Mouse (Mus musculus) heart, embryonic 12.5 days (tissue): Measurements from ENCODE around the gene Trim47. TPM values are rescaled to one million over a fixed set of nuclear protein-coding genes. Genes with fewer than 3 reads are reported as not detected.
A peak's percentile ranks its signal among the peaks of the same experiment; 100 is the strongest.

Source experiments
- ATAC-seq: fragments of 200-750 bp; cut with Nextera tagmentation; 2 replicates; pipeline ENCODE4 v1.8.0; 2017; ENCODE audit warnings: moderate TSS enrichment, moderate library complexity; ENCODE audit not compliant: insufficient number of reproducible peaks, low FRiP score
- H3K27ac ChIP-seq: fragments of 300-500 bp; sonication (generic); 2 replicates; pipeline ENCODE4 v1.5.1; 2016; ENCODE audit warnings: mild to moderate bottlenecking, moderate library complexity; ENCODE audit not compliant: poor library complexity, severe bottlenecking
- H3K27me3 ChIP-seq: fragments of 300-500 bp; sonication (generic); replicated peaks from 2 replicates; pipeline ENCODE4 v1.6.1; 2016; ENCODE audit warnings: mild to moderate bottlenecking, moderate library complexity
- H3K36me3 ChIP-seq: fragments of 300-500 bp; sonication (generic); 2 replicates; pipeline ENCODE4 v1.6.1; 2016; ENCODE audit warnings: mild to moderate bottlenecking, moderate library complexity
- H3K4me1 ChIP-seq: fragments of 300-500 bp; sonication (generic); replicated peaks from 2 replicates; pipeline ENCODE4 v1.6.1; 2016; ENCODE audit warnings: mild to moderate bottlenecking
- H3K4me2 ChIP-seq: fragments of 300-500 bp; sonication (generic); 2 replicates; pipeline ENCODE4 v1.6.1; 2016; ENCODE audit warnings: mild to moderate bottlenecking, moderate library complexity
- H3K4me3 ChIP-seq: fragments of 300-500 bp; sonication (generic); 2 replicates; pipeline ENCODE4 v1.5.1; 2016; ENCODE audit warnings: mild to moderate bottlenecking
- H3K9ac ChIP-seq: fragments of 300-500 bp; sonication (generic); 2 replicates; pipeline ENCODE4 v1.6.1; 2016; ENCODE audit warnings: mild to moderate bottlenecking, moderate library complexity
- H3K9me3 ChIP-seq: fragments of 300-500 bp; sonication (generic); replicated peaks from 2 replicates; pipeline ENCODE4 v1.6.1; 2016; ENCODE audit warnings: mild to moderate bottlenecking, moderate library complexity
- WGBS: fragments of 180-500 bp; shearing (Covaris S2); methylation state at CpG from one replicate; pipeline ENCODE4 v1.1.7; 2016; 5-methylcytosine and 5-hydroxymethylcytosine counted together
- polyA plus RNA-seq: library from polyadenylated mRNA; unstranded; fragments of >200 nt; fragmentation: Nextera tagmentation; extraction: Ambion mirVana; gene quantifications from 2 replicates; pipeline ENCODE4 v1.2.1, GENCODE M21; 2016

Gene Trim47
- polyA plus RNA-seq, 1 experiment from 2014 or later, result 54.8 TPM

- Histone ChIP-seq H3K27ac (peak overlapping the region; percentile 74), H3K36me3 (peaks cover 10% of the 10 kb centered on the region), H3K27me3 (0 out of 2 replicates have a peak, but pooled peaks cover 3% of the 10 kb centered on the region), H3K4me3 (peak overlapping the region; percentile 83), H3K9ac (peak overlapping the region; percentile 96), H3K9me3 (no peaks in the 10 kb centered on the region), H3K4me1 (peaks cover 73% of the 10 kb centered on the region), H3K4me2 (peak overlapping the region; percentile 89)
- no peak for ATAC-seq
- WGBS, result 35% methylated on average over 14 of the region's 14 CpGs
Observed at GRCm38 (mm10) chr11:116106963-116107776, 19.8 kb downstream of the Trim47 start.

GRCm38 (mm10) chr11:116106154-116106962, 20.7 kb downstream of the Trim47 start:
- ATAC-seq, result no peak
- Histone ChIP-seq H3K9ac (peak overlapping the region; percentile 96), H3K4me2 (peak overlapping the region; percentile 89), H3K4me3 (0 out of 2 replicates have a peak overlapping the region, but pooled peaks have one; percentile 83), H3K27ac (peak overlapping the region; percentile 6; the same call in 1 of the 2 replicates), H3K27me3 (0 out of 2 replicates have a peak, but pooled peaks cover 3% of the 10 kb centered on the region), H3K9me3 (no peaks in the 10 kb centered on the region), H3K4me1 (peaks cover 81% of the 10 kb centered on the region), H3K36me3 (peaks cover 10% of the 10 kb centered on the region)
- WGBS, result 31% methylated on average over 32 of the region's 32 CpGs

GRCm38 (mm10) chr11:116105065-116105464, 21.9 kb downstream of the Trim47 start:
- Histone ChIP-seq H3K9ac (no peak overlapping the region), H3K4me1 (peaks cover 89% of the 10 kb centered on the region), H3K9me3 (no peaks in the 10 kb centered on the region), H3K27ac (peak overlapping the region; percentile 98), H3K27me3 (0 out of 2 replicates have a peak, but pooled peaks cover 3% of the 10 kb centered on the region), H3K4me2 (no peak overlapping the region), H3K36me3 (peaks cover 10% of the 10 kb centered on the region), H3K4me3 (no peak overlapping the region)
- no peak for ATAC-seq
- WGBS, result 82% methylated on average over 2 of the region's 2 CpGs

GRCm38 (mm10) chr11:116104006-116104646, 22.9 kb downstream of the Trim47 start:
- H3K36me3 ChIP-seq, result peaks cover 10% of the 10 kb centered on the region
- 0 out of 2 replicates have a peak, but pooled peaks cover 3% of the 10 kb centered on the region for H3K27me3 ChIP-seq
- H3K9ac ChIP-seq, result peak overlapping the region; percentile 62
- peak overlapping the region; percentile 98 for H3K27ac ChIP-seq
- H3K4me3 ChIP-seq, result no peak overlapping the region
- H3K9me3 ChIP-seq, result no peaks in the 10 kb centered on the region
- peak overlapping the region; percentile 37 for H3K4me2 ChIP-seq
- H3K4me1 ChIP-seq, result peaks cover 94% of the 10 kb centered on the region
- peak; percentile 79 for ATAC-seq
- WGBS, result 20% methylated on average over 14 of the region's 14 CpGs

GRCm38 (mm10) chr11:116103572-116103971, 23.4 kb downstream of the Trim47 start:
- Histone ChIP-seq H3K27ac (peak overlapping the region; percentile 98), H3K27me3 (0 out of 2 replicates have a peak, but pooled peaks cover 3% of the 10 kb centered on the region), H3K9me3 (no peaks in the 10 kb centered on the region), H3K9ac (0 out of 2 replicates have a peak overlapping the region, but pooled peaks have one; percentile 28), H3K36me3 (peaks cover 10% of the 10 kb centered on the region), H3K4me1 (peaks cover 94% of the 10 kb centered on the region), H3K4me3 (no peak overlapping the region), H3K4me2 (peak overlapping the region; percentile 37)
- ATAC-seq, result no peak
- WGBS, result 57% methylated on average over 12 of the region's 12 CpGs

GRCm38 (mm10) chr11:116102472-116102871, 24.5 kb downstream of the Trim47 start:
- 52% methylated on average over 3 of the region's 4 CpGs for WGBS

GRCm38 (mm10) chr11:116101931-116102381, 25.1 kb downstream of the Trim47 start:
- no peaks in the 10 kb centered on the region for H3K27me3 ChIP-seq
- H3K4me3 ChIP-seq, result no peak overlapping the region
- peak overlapping the region; percentile 94 for H3K27ac ChIP-seq
- H3K36me3 ChIP-seq, result peaks cover 10% of the 10 kb centered on the region
- WGBS, result 41% methylated on average over 11 of the region's 11 CpGs
- peak overlapping the region; percentile 17 for H3K4me2 ChIP-seq
- H3K4me1 ChIP-seq, result peaks cover 80% of the 10 kb centered on the region
- peak overlapping the region; percentile 40 for H3K9ac ChIP-seq
- ATAC-seq, result peak; percentile 31
- H3K9me3 ChIP-seq, result peaks cover under 1% of the 10 kb centered on the region

More at GRCm38 (mm10) chr11:116102472-116102871, 24.5 kb downstream of the Trim47 start:
- Histone ChIP-seq H3K4me3 (no peak overlapping the region), H3K4me2 (peak overlapping the region; percentile 17), H3K36me3 (peaks cover 10% of the 10 kb centered on the region), H3K27ac (peak overlapping the region; percentile 94), H3K9ac (0 out of 2 replicates have a peak overlapping the region, but pooled peaks have one; percentile 40), H3K4me1 (peaks cover 86% of the 10 kb centered on the region), H3K27me3 (no peaks in the 10 kb centered on the region), H3K9me3 (no peaks in the 10 kb centered on the region)
- 0 out of 2 replicates have a peak, but pooled peaks have one; percentile 17 for ATAC-seq

GRCm38 (mm10) chr11:116100839-116101238, 26.2 kb downstream of the Trim47 start:
- Histone ChIP-seq H3K9me3 (peaks cover 6% of the 10 kb centered on the region), H3K4me1 (peaks cover 69% of the 10 kb centered on the region), H3K36me3 (peaks cover 6% of the 10 kb centered on the region), H3K9ac (no peak overlapping the region), H3K4me3 (no peak overlapping the region), H3K27ac (peak overlapping the region; percentile 94), H3K4me2 (no peak overlapping the region), H3K27me3 (no peaks in the 10 kb centered on the region)
- ATAC-seq, result no peak
- 73% methylated on average over 7 of the region's 7 CpGs for WGBS

GRCm38 (mm10) chr11:116100385-116100784, 26.6 kb downstream of the Trim47 start:
- Histone ChIP-seq H3K9ac (no peak overlapping the region), H3K4me3 (no peak overlapping the region), H3K27ac (peak overlapping the region; percentile 94), H3K4me2 (no peak overlapping the region), H3K36me3 (peaks cover 1% of the 10 kb centered on the region), H3K4me1 (peaks cover 67% of the 10 kb centered on the region), H3K9me3 (peaks cover 6% of the 10 kb centered on the region), H3K27me3 (no peaks in the 10 kb centered on the region)
- ATAC-seq, result no peak
- WGBS, result 38% methylated on average over 6 of the region's 6 CpGs

GRCm38 (mm10) chr11:116099462-116099861, 27.5 kb downstream of the Trim47 start:
- Histone ChIP-seq H3K27ac (peak overlapping the region; percentile 94), H3K27me3 (no peaks in the 10 kb centered on the region), H3K4me3 (no peak overlapping the region), H3K9ac (no peak overlapping the region), H3K36me3 (no peaks in the 10 kb centered on the region), H3K4me1 (peaks cover 63% of the 10 kb centered on the region), H3K4me2 (no peak overlapping the region), H3K9me3 (peaks cover 6% of the 10 kb centered on the region)
- no peak for ATAC-seq
- WGBS, result 72% methylated on average over 6 of the region's 6 CpGs
